Mouse (Mus musculus) adrenal gland, postnatal 10 days (tissue): ENCODE measurements around the gene Olfr785. TPM values are rescaled to one million over a fixed set of nuclear protein-coding genes. Genes with fewer than 3 reads are reported as not detected.
"Not testable (repeated sequence)": the region's sequence is repeated elsewhere in the genome, so short reads cannot be mapped to it uniquely, and the experiment has no call there.

ENCODE experiments used
- DNase-seq: peaks from one replicate; pipeline ENCODE4 v3.0.0; 2021; ENCODE audit warnings: mixed read lengths
- long read RNA-seq, 2 experiments: library from polyadenylated mRNA; stranded (forward); transcript quantifications; one replicate each; pipeline ENCODE4 v2.0.0; 2021
- total RNA-seq, 2 experiments: library from RNA; stranded (reverse); gene quantifications; 2 replicates each; pipeline ENCODE4 v1.2.3; 2021

The Olfr785 gene
- total RNA-seq: not detected
- long read RNA-seq, experiment 1: 0 reads
- long read RNA-seq, experiment 2: 0 reads

GRCm38 (mm10) chr10:129405126-129405525, at the start of gene Olfr785:
Gene Olfr785, plus strand, starts transcription at chr10:129405426.
- no peak for DNase-seq

GRCm38 (mm10) chr10:129356496-129356895, 48.7 kb upstream of the Olfr785 start:
- not testable (repeated sequence) for DNase-seq

GRCm38 (mm10) chr10:129357307-129357706, 47.9 kb upstream of the Olfr785 start:
- no peak for DNase-seq

GRCm38 (mm10) chr10:129374051-129374450, 31.2 kb upstream of the Olfr785 start:
- not testable (repeated sequence) for DNase-seq

GRCm38 (mm10) chr10:129383783-129384182, 21.4 kb upstream of the Olfr785 start, which contains the start of gene Olfr784:
Gene Olfr784, plus strand, starts transcription at chr10:129384083.
- no peak for DNase-seq

GRCm38 (mm10) chr10:129400892-129401291, 4.3 kb upstream of the Olfr785 start:
- no peak for DNase-seq

- no peak for DNase-seq
Measured at GRCm38 (mm10) chr10:129427006-129427405, 21.8 kb downstream of the Olfr785 start, which contains the start of gene Olfr786. Gene Olfr786, plus strand, starts transcription at chr10:129427306.

Other genes starting within 250 kb of the Olfr785 start
- gene Olfr771, start 240.7 kb upstream of the Olfr785 start, total RNA-seq: not detected
- gene Olfr772, start 227.5 kb upstream of the Olfr785 start, total RNA-seq: not detected
- not detected for gene Olfr773, start 218.0 kb upstream of the Olfr785 start, total RNA-seq
- gene Olfr774, start 169.2 kb upstream of the Olfr785 start, total RNA-seq: not detected
- gene Olfr775, start 157.0 kb upstream of the Olfr785 start, total RNA-seq: not detected
- gene Olfr776, start 146.3 kb upstream of the Olfr785 start, total RNA-seq: not detected
- not detected for gene Olfr777, start 133.9 kb upstream of the Olfr785 start, total RNA-seq
- gene Olfr780, start 87.3 kb upstream of the Olfr785 start, total RNA-seq: not detected
- not detected for gene Olfr781, start 76.6 kb upstream of the Olfr785 start, total RNA-seq
- not detected for gene Olfr782, start 56.6 kb upstream of the Olfr785 start, total RNA-seq
- gene Olfr784, start 21.3 kb upstream of the Olfr785 start, total RNA-seq: under 1 TPM in 1 of 2 experiments, not detected in 1; 0.09 TPM
- not detected for gene Olfr786, start 21.9 kb downstream of the Olfr785 start, total RNA-seq
- gene Olfr787, start 56.4 kb downstream of the Olfr785 start, total RNA-seq: not detected
- not detected for gene Olfr788, start 65.6 kb downstream of the Olfr785 start, total RNA-seq
- not detected for gene Olfr789, start 79.3 kb downstream of the Olfr785 start, total RNA-seq
- not detected for gene Olfr790, start 93.1 kb downstream of the Olfr785 start, total RNA-seq
- gene Olfr791, start 116.4 kb downstream of the Olfr785 start, total RNA-seq: not detected
- gene Olfr792, start 133.7 kb downstream of the Olfr785 start, total RNA-seq: not detected
- gene Olfr794, start 162.2 kb downstream of the Olfr785 start, total RNA-seq: not detected
- not detected for gene Olfr796, start 207.1 kb downstream of the Olfr785 start, total RNA-seq
- not detected for gene Olfr798, start 222.5 kb downstream of the Olfr785 start, total RNA-seq
- not detected for gene Olfr799, start 232.1 kb downstream of the Olfr785 start, total RNA-seq